Mouse (Mus musculus) spleen, postnatal 10 days (tissue): ENCODE measurements at regions not wholly inside any gene's neighbourhood (a gene's known extent, or its start where the extent isn't known, plus 50 kb on each side); places are given as distances from the start of the nearest gene placed in this dataset.

Experiments
- DNase-seq, 2 experiments: peaks; one replicate each; pipeline ENCODE4 v3.0.0; 2021 to 2022; ENCODE audit warnings: low spot score in 2 of 2

GRCm38 (mm10) chr8:23504704-23505103 lies 1093.5 kb downstream of the Mrps31 start:
- peak in 1 of 2 experiments; percentile 20 for DNase-seq

GRCm38 (mm10) chr8:23505216-23505615 lies 1094.1 kb downstream of the Mrps31 start:
- no peak for DNase-seq

GRCm38 (mm10) chr8:23505966-23506365 lies 1094.8 kb downstream of the Mrps31 start:
- DNase-seq = no peak

- DNase-seq = no peak
Measured at GRCm38 (mm10) chr8:23507661-23508060, 1096.5 kb downstream of the Mrps31 start.

GRCm38 (mm10) chr8:23510076-23510475 lies 1098.9 kb downstream of the Mrps31 start:
- DNase-seq = no peak

- DNase-seq = no peak
Measured at GRCm38 (mm10) chr8:23510561-23510960, 1099.4 kb downstream of the Mrps31 start.

GRCm38 (mm10) chr8:23511264-23511663 lies 1100.1 kb downstream of the Mrps31 start:
- no peak for DNase-seq

GRCm38 (mm10) chr8:23511792-23512191 lies 1100.6 kb downstream of the Mrps31 start:
- no peak for DNase-seq

GRCm38 (mm10) chr8:23516469-23516868 lies 1105.3 kb downstream of the Mrps31 start:
- DNase-seq = no peak

- DNase-seq = no peak
Measured at GRCm38 (mm10) chr8:23531551-23532142, 1120.5 kb downstream of the Mrps31 start.

- DNase-seq = no peak
Measured at GRCm38 (mm10) chr8:23537681-23538359, 1126.7 kb downstream of the Mrps31 start.

GRCm38 (mm10) chr8:23553565-23554473 lies 1142.7 kb downstream of the Mrps31 start:
- no peak for DNase-seq

GRCm38 (mm10) chr8:23560836-23561235 lies 1149.7 kb downstream of the Mrps31 start:
- no peak for DNase-seq

- DNase-seq = no peak
Measured at GRCm38 (mm10) chr8:23561683-23562385, 1150.7 kb downstream of the Mrps31 start.

GRCm38 (mm10) chr8:23562504-23562903 lies 1151.3 kb downstream of the Mrps31 start:
- DNase-seq = no peak

GRCm38 (mm10) chr8:23563065-23564020 lies 1152.2 kb downstream of the Mrps31 start:
- DNase-seq = no peak

- DNase-seq = no peak
Measured at GRCm38 (mm10) chr8:23567906-23568305, 1156.7 kb downstream of the Mrps31 start.

- no peak for DNase-seq
Measured at GRCm38 (mm10) chr8:23571338-23571737, 1154.3 kb downstream of the Adam3 start.

- DNase-seq = no peak
Measured at GRCm38 (mm10) chr8:23580106-23580505, 1145.5 kb downstream of the Adam3 start.

- DNase-seq = no peak
Measured at GRCm38 (mm10) chr8:23580701-23581100, 1145.0 kb downstream of the Adam3 start.
